Mouse (Mus musculus) CH12.LX (cell line): Measurements from ENCODE around the gene Ugt1a8. TPM values are rescaled to one million over a fixed set of nuclear protein-coding genes. Genes with fewer than 3 reads are reported as not detected.

ENCODE experiments used
- DNase-seq: peaks from one replicate; pipeline ENCODE4 v3.0.0-alpha.2; 2013; ENCODE audit errors: extremely low read depth
- H3K27ac ChIP-seq: 2 replicates; pipeline ENCODE4 v1.5.1; 2012; ENCODE audit warnings: low read depth, mild to moderate bottlenecking, control low read depth, moderate library complexity; ENCODE audit not compliant: insufficient read depth
- H3K27me3 ChIP-seq: replicated peaks from 2 replicates; pipeline ENCODE3; 2012; ENCODE audit warnings: inconsistent platforms
- H3K36me3 ChIP-seq, 2 experiments: replicated peaks in 1 of 2; 2 replicates each; pipeline versions ENCODE3 to v1.6.1; 2012; ENCODE audit warnings: inconsistent platforms in 1 of 2, low read length in 1 of 2, mild to moderate bottlenecking in 1 of 2, mixed read lengths in 1 of 2, moderate library complexity in 1 of 2; ENCODE audit not compliant: control insufficient read depth in 1 of 2, insufficient read depth in 1 of 2
- H3K4me1 ChIP-seq, 2 experiments: 2 replicates each; pipeline ENCODE4 v1.6.1; 2012; ENCODE audit warnings: inconsistent platforms in 1 of 2, moderate library complexity in 1 of 2; ENCODE audit not compliant: insufficient read depth in 2 of 2, control insufficient read depth in 1 of 2
- H3K4me2 ChIP-seq: 2 replicates; pipeline ENCODE4 v1.6.1; 2012; ENCODE audit warnings: low read depth, mild to moderate bottlenecking, control low read depth; ENCODE audit not compliant: poor library complexity, insufficient read depth, severe bottlenecking
- H3K4me3 ChIP-seq, 3 experiments: fragments of 150-350 bp in 1 of 3; sonication (generic) in 1 of 3; replicated peaks in 1 of 3; 2 replicates each; pipeline versions ENCODE3 to v1.5.1; 2011 to 2012; ENCODE audit warnings: low read depth in 2 of 3, low read length in 2 of 3, mild to moderate bottlenecking in 2 of 3, moderate library complexity in 2 of 3, control low read depth in 1 of 3, improper control_type of control experiment in 1 of 3, inconsistent platforms in 1 of 3, mixed read lengths in 1 of 3; ENCODE audit not compliant: poor library complexity in 1 of 3
- H3K79me2 ChIP-seq: replicated peaks from 2 replicates; pipeline ENCODE4 v1.6.1; 2012; ENCODE audit warnings: mild to moderate bottlenecking, moderate library complexity; ENCODE audit not compliant: control insufficient read depth, poor library complexity, insufficient read depth, severe bottlenecking; ENCODE audit errors: extremely low read depth
- H3K9ac ChIP-seq: 2 replicates; pipeline ENCODE4 v1.6.1; 2012; ENCODE audit warnings: low read depth, mild to moderate bottlenecking, control low read depth, moderate library complexity; ENCODE audit not compliant: insufficient read depth
- H3K9me3 ChIP-seq: replicated peaks from 2 replicates; pipeline ENCODE3; 2012; ENCODE audit warnings: low read length, inconsistent platforms, mixed read lengths
- BHLHE40 ChIP-seq: IDR thresholded peaks from 2 replicates; pipeline ENCODE4 v1.6.1; 2011; ENCODE audit warnings: mild to moderate bottlenecking, low read depth, low read length, improper control_type of control experiment
- CHD2 ChIP-seq: IDR thresholded peaks from 2 replicates; pipeline ENCODE4 v1.6.1; 2011; ENCODE audit warnings: low read length, improper control_type of control experiment
- CTCF ChIP-seq, 2 experiments: IDR thresholded peaks in 1 of 2; conservative IDR thresholded peaks in 1 of 2; 2 replicates each; pipeline ENCODE4 v1.5.1; 2011 to 2012; ENCODE audit warnings: low read depth in 2 of 2, low read length in 2 of 2, improper control_type of control experiment in 1 of 2, inconsistent platforms in 1 of 2, mild to moderate bottlenecking in 1 of 2, moderate library complexity in 1 of 2
- ELF1 ChIP-seq: IDR thresholded peaks from 2 replicates; pipeline ENCODE4 v1.6.1; 2014; ENCODE audit warnings: low read depth, mild to moderate bottlenecking, inconsistent platforms, low read length, improper control_type of control experiment
- EP300 ChIP-seq: IDR thresholded peaks from 2 replicates; pipeline ENCODE4 v1.6.1; 2011; ENCODE audit warnings: low read length, improper control_type of control experiment
- ETS1 ChIP-seq: conservative IDR thresholded peaks from 2 replicates; pipeline ENCODE4 v1.6.1; 2012; ENCODE audit warnings: low read depth, mild to moderate bottlenecking, inconsistent platforms, low read length, improper control_type of control experiment, moderate library complexity
- GABPA ChIP-seq: IDR thresholded peaks from 2 replicates; pipeline ENCODE4 v1.6.1; 2012; ENCODE audit warnings: low read depth, low read length, improper control_type of control experiment, inconsistent platforms; ENCODE audit not compliant: insufficient replicate concordance
- KAT2A ChIP-seq: IDR thresholded peaks from 2 replicates; pipeline ENCODE4 v1.6.1; 2012; ENCODE audit warnings: low read length, improper control_type of control experiment, inconsistent platforms; ENCODE audit not compliant: insufficient replicate concordance
- MAX ChIP-seq: IDR thresholded peaks from 2 replicates; pipeline ENCODE4 v1.6.1; 2011; ENCODE audit warnings: low read length, improper control_type of control experiment
- MAZ ChIP-seq: IDR thresholded peaks from 2 replicates; pipeline ENCODE4 v1.6.1; 2012; ENCODE audit warnings: low read depth, mild to moderate bottlenecking, inconsistent platforms, low read length, improper control_type of control experiment, moderate library complexity
- MXI1 ChIP-seq: IDR thresholded peaks from 2 replicates; pipeline ENCODE4 v1.6.1; 2011; ENCODE audit warnings: mild to moderate bottlenecking, low read depth, low read length, improper control_type of control experiment
- NELFE ChIP-seq: IDR thresholded peaks from 2 replicates; pipeline ENCODE4 v1.6.1; 2011; ENCODE audit warnings: low read depth, low read length, improper control_type of control experiment
- POLR2A ChIP-seq: IDR thresholded peaks from 2 replicates; pipeline ENCODE4 v1.6.1; 2011; ENCODE audit warnings: low read depth, mild to moderate bottlenecking, improper control_type of control experiment, low read length
- RCOR1 ChIP-seq: conservative IDR thresholded peaks from 2 replicates; pipeline ENCODE4 v1.6.1; 2012; ENCODE audit warnings: low read depth, mild to moderate bottlenecking, inconsistent platforms, low read length, improper control_type of control experiment
- SMC3 ChIP-seq: IDR thresholded peaks from 2 replicates; pipeline ENCODE4 v1.6.1; 2011; ENCODE audit warnings: low read depth, low read length, improper control_type of control experiment
- TBP ChIP-seq: conservative IDR thresholded peaks from 2 replicates; pipeline ENCODE4 v1.6.1; 2011; ENCODE audit warnings: low read depth, low read length, improper control_type of control experiment
- UBTF ChIP-seq: IDR thresholded peaks from 2 replicates; pipeline ENCODE4 v1.6.1; 2012; ENCODE audit warnings: low read depth, mild to moderate bottlenecking, inconsistent platforms, low read length, improper control_type of control experiment, moderate library complexity
- ZC3H11A ChIP-seq: IDR thresholded peaks from 2 replicates; pipeline ENCODE4 v1.6.1; 2012; ENCODE audit warnings: low read depth, mild to moderate bottlenecking, inconsistent platforms, low read length, improper control_type of control experiment
- ZKSCAN1 ChIP-seq: IDR thresholded peaks from 2 replicates; pipeline ENCODE4 v1.6.1; 2012; ENCODE audit warnings: low read depth, inconsistent platforms, low read length, improper control_type of control experiment, borderline replicate concordance
- ZMIZ1 ChIP-seq: IDR thresholded peaks from 2 replicates; pipeline ENCODE4 v1.6.1; 2012; ENCODE audit warnings: low read depth, mild to moderate bottlenecking, inconsistent platforms, low read length, improper control_type of control experiment
- dilution Hi-C: fragments of 300-500 bp; cut with MboI; formaldehyde crosslinking; loops from 2 replicates; pipeline ENCODE4 v1.14.3; 2020; ENCODE audit warnings: low sequenced_read_pairs; ENCODE audit not compliant: extremely low pct_unique_long_range_greater_than_20kb, extremely low pct_ligation_motif_present
- in situ Hi-C: fragments of 300-500 bp; cut with MboI; formaldehyde crosslinking; loops from 3 replicates; pipeline ENCODE4 v1.14.3; 2019; ENCODE audit warnings: low sequenced_read_pairs, low pct_ligation_motif_present, low pct_unique_long_range_greater_than_20kb, mixed read lengths
- polyA plus RNA-seq: library from polyadenylated mRNA; unstranded; fragments of >175 nt; gene quantifications from 2 replicates; pipeline ENCODE4 v1.2.1, GENCODE M21; 2012; ENCODE audit warnings: low read depth; ENCODE audit not compliant: insufficient read length
- total RNA-seq, 2 experiments: library from RNA; depleted of rRNA; stranded (reverse); fragments of 300-350 nt in 1 of 2; fragments of >200 nt in 1 of 2; gene quantifications; 2 replicates each; pipeline ENCODE4 v1.2.3; 2012 to 2014

Gene Ugt1a8
- total and polyA plus RNA-seq, 3 experiments = not detected

DNA sequence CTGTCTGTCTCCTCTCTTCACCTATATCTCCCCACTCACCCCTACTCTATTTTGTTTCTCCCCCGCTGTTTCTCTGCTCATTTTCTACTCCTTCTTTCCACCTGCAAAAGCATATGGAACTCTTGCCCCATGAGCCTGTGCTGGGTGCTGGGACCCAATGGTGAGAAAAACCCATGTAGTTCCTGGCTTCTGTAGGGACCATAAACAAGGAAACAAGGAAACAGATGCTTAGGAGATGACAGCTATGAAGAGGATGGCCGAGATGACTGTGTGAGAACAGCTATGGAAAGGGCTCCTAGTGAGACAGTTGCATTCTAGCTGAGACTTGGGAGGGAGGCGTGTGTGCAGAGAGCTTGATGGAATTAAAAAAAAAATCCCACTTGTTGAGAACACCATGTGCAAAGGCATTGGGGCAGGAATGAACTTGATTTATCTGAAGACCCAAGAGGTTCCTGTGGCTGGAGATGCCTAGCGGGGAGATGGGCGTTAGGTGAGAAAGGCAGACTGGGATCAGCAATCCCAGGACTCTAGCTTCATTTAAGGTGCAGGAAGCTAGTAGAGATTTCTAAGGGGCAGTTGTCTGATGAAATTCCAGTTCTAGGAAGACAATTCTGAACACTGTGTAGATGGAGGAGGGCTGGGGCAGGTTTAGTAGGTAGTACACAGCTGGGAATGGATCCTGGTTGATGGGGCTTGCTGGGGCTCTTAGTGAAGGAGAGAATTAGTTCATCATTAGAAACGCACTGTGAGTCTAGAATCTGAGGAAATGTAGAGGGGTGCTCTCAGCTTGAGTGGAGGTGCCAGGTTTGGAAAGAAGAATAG is 143.6 kb downstream of the Ugt1a8 start:
- peaks cover 74% of the 10 kb centered on the region for H3K9me3 ChIP-seq

DNA sequence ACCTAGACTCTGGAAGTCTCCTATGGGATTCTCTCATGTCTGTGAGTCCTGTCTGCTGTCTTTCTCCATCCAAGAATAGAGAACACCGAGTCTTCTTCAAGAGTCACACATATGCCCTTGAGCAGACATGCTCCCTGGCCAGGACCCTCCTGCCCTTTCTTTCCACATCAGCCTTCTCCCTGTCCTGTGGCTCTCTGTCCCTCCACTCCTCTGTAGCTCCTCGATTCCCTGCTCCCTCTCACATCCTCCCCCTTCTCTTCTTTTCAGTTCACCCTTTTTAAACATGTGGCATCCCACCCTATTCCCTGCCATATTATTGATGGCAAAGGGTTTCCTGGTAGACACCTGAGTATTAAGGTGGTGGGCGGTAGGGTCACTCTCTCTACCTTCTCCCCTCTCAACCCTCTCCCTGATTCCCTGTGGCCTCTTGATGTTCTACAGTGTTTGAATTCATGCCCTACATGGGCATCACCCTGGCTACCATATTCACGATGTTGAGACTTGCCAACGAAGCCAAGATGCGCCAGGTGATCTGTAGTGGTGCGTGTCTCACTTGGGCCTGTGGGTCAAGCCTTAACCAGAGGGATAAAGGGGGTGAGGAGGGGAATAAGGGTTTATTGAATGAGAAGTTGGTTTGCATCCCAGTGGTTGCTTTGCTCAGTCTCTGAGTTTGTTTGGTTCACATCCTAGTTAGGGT is 144.3 kb downstream of the Ugt1a8 start:
- Histone ChIP-seq H3K9me3 (peaks cover 72% of the 10 kb centered on the region), H3K9ac (no peak overlapping the region), H3K4me2 (no peak overlapping the region), H3K4me3 (no peak overlapping the region), H3K36me3 (no peaks in the 10 kb centered on the region), H3K27ac (no peak overlapping the region), H3K27me3 (peaks cover 8% of the 10 kb centered on the region), H3K79me2 (no peaks in the 10 kb centered on the region), H3K4me1 (0 out of 4 replicates have a peak, but pooled peaks cover 0 to 2% of the 10 kb centered on the region in 2 experiments)
- no peak for DNase-seq
- dilution Hi-C loops (no loop called here), in situ Hi-C loops (no loop called here)
- TF ChIP-seq BHLHE40 (no peak), MXI1 (no peak), GABPA (no peak), UBTF (no peak), MAZ (no peak), POLR2A (no peak), SMC3 (no peak), CHD2 (no peak), ZKSCAN1 (no peak), ZMIZ1 (no peak), NELFE (no peak), EP300 (no peak), ELF1 (no peak), MAX (no peak), CTCF (conservative IDR thresholded peaks at IDR 0.05 in 1 of 2, IDR thresholded peaks at IDR 0.05 in 1 of 2; ENCODE audit: low read depth in 2 of 2, low read length in 2 of 2) (no peak), ZC3H11A (no peak), KAT2A (no peak), ETS1 (no peak)

More for the DNA sequence above, 143.6 kb downstream of the Ugt1a8 start:
- TF ChIP-seq NELFE (no peak), MXI1 (no peak), RCOR1 (no peak), SMC3 (no peak), MAZ (no peak), TBP (no peak)
- no peak for DNase-seq
- dilution Hi-C loops (no loop called here), in situ Hi-C loops (no loop called here)
- H3K4me1 ChIP-seq = 0 out of 4 replicates have a peak, but pooled peaks cover 0 to 3% of the 10 kb centered on the region in 2 experiments
- H3K27ac ChIP-seq = no peak overlapping the region
- no peaks in the 10 kb centered on the region for H3K79me2 ChIP-seq
- peaks cover 6% of the 10 kb centered on the region for H3K27me3 ChIP-seq
- no peak overlapping the region for H3K9ac ChIP-seq
- no peak overlapping the region for H3K4me3 ChIP-seq
- H3K4me2 ChIP-seq = no peak overlapping the region
- H3K36me3 ChIP-seq = no peaks in the 10 kb centered on the region
